Mouse (Mus musculus) lung, postnatal 14 days (tissue): ENCODE measurements around the gene Ipo8.

Source experiments
- DNase-seq: peaks from one replicate; pipeline ENCODE4 v3.0.0; 2021

Ipo8 gene

GRCm38 (mm10) chr6:148751400-148751799 is 79.9 kb downstream of the Ipo8 start:
- no peak for DNase-seq

- no peak for DNase-seq
Observed at GRCm38 (mm10) chr6:148750183-148750582, 81.1 kb downstream of the Ipo8 start.

GRCm38 (mm10) chr6:148740521-148741226 is 90.6 kb downstream of the Ipo8 start:
- DNase-seq = no peak

GRCm38 (mm10) chr6:148736390-148736789 is 94.9 kb downstream of the Ipo8 start:
- no peak for DNase-seq

GRCm38 (mm10) chr6:148734012-148734411 is 97.3 kb downstream of the Ipo8 start:
- DNase-seq = no peak

- no peak for DNase-seq
Observed at GRCm38 (mm10) chr6:148732920-148733319, 98.3 kb downstream of the Ipo8 start.

- DNase-seq = no peak
Observed at GRCm38 (mm10) chr6:148728571-148728970, 102.7 kb downstream of the Ipo8 start.

- DNase-seq = no peak
Observed at GRCm38 (mm10) chr6:148727871-148728524, 103.3 kb downstream of the Ipo8 start.

- no peak for DNase-seq
Observed at GRCm38 (mm10) chr6:148724453-148724852, 106.8 kb downstream of the Ipo8 start.
